Mouse (Mus musculus) heart, embryonic 12.5 days (tissue): Measurements from ENCODE around the gene Flywch2. TPM values are rescaled to one million over a fixed set of nuclear protein-coding genes. Genes with fewer than 3 reads are reported as not detected.

Source experiments
- ATAC-seq: fragments of 200-750 bp; cut with Nextera tagmentation; 2 replicates; pipeline ENCODE4 v1.8.0; 2017; ENCODE audit warnings: moderate TSS enrichment, moderate library complexity; ENCODE audit not compliant: insufficient number of reproducible peaks, low FRiP score
- H3K27ac ChIP-seq: fragments of 300-500 bp; sonication (generic); 2 replicates; pipeline ENCODE4 v1.5.1; 2016; ENCODE audit warnings: mild to moderate bottlenecking, moderate library complexity; ENCODE audit not compliant: poor library complexity, severe bottlenecking
- H3K27me3 ChIP-seq: fragments of 300-500 bp; sonication (generic); replicated peaks from 2 replicates; pipeline ENCODE4 v1.6.1; 2016; ENCODE audit warnings: mild to moderate bottlenecking, moderate library complexity
- H3K36me3 ChIP-seq: fragments of 300-500 bp; sonication (generic); 2 replicates; pipeline ENCODE4 v1.6.1; 2016; ENCODE audit warnings: mild to moderate bottlenecking, moderate library complexity
- H3K4me1 ChIP-seq: fragments of 300-500 bp; sonication (generic); replicated peaks from 2 replicates; pipeline ENCODE4 v1.6.1; 2016; ENCODE audit warnings: mild to moderate bottlenecking
- H3K4me2 ChIP-seq: fragments of 300-500 bp; sonication (generic); 2 replicates; pipeline ENCODE4 v1.6.1; 2016; ENCODE audit warnings: mild to moderate bottlenecking, moderate library complexity
- H3K4me3 ChIP-seq: fragments of 300-500 bp; sonication (generic); 2 replicates; pipeline ENCODE4 v1.5.1; 2016; ENCODE audit warnings: mild to moderate bottlenecking
- H3K9ac ChIP-seq: fragments of 300-500 bp; sonication (generic); 2 replicates; pipeline ENCODE4 v1.6.1; 2016; ENCODE audit warnings: mild to moderate bottlenecking, moderate library complexity
- H3K9me3 ChIP-seq: fragments of 300-500 bp; sonication (generic); replicated peaks from 2 replicates; pipeline ENCODE4 v1.6.1; 2016; ENCODE audit warnings: mild to moderate bottlenecking, moderate library complexity
- WGBS: fragments of 180-500 bp; shearing (Covaris S2); methylation state at CpG from one replicate; pipeline ENCODE4 v1.1.7; 2016; 5-methylcytosine and 5-hydroxymethylcytosine counted together
- polyA plus RNA-seq: library from polyadenylated mRNA; unstranded; fragments of >200 nt; fragmentation: Nextera tagmentation; extraction: Ambion mirVana; gene quantifications from 2 replicates; pipeline ENCODE4 v1.2.1, GENCODE M21; 2016

Gene Flywch2
- polyA plus RNA-seq, 1 experiment from 2014 or later = 6.9 TPM

- peaks cover 25% of the 10 kb centered on the region for H3K4me1 ChIP-seq
- peaks cover 14% of the 10 kb centered on the region for H3K36me3 ChIP-seq
- no peak overlapping the region for H3K9ac ChIP-seq
- no peak for ATAC-seq
- peaks cover 63% of the 10 kb centered on the region for H3K27me3 ChIP-seq
- no peak overlapping the region for H3K27ac ChIP-seq
- 77% methylated on average over 3 of the region's 3 CpGs for WGBS
- no peak overlapping the region for H3K4me2 ChIP-seq
- H3K4me3 ChIP-seq = no peak overlapping the region
- H3K9me3 ChIP-seq = no peaks in the 10 kb centered on the region
Observed at GRCm38 (mm10) chr17:23747471-23747870, 38.4 kb downstream of the Flywch2 start.

- Histone ChIP-seq H3K4me2 (no peak overlapping the region), H3K9me3 (no peaks in the 10 kb centered on the region), H3K27ac (no peak overlapping the region), H3K4me1 (peaks cover 28% of the 10 kb centered on the region), H3K4me3 (no peak overlapping the region), H3K9ac (no peak overlapping the region), H3K36me3 (peaks cover 7% of the 10 kb centered on the region), H3K27me3 (peaks cover 70% of the 10 kb centered on the region)
- 61% methylated on average over 3 of the region's 3 CpGs for whole genome bisulfite sequencing
- ATAC-seq = no peak
Observed at GRCm38 (mm10) chr17:23746767-23747166, 39.1 kb downstream of the Flywch2 start.

GRCm38 (mm10) chr17:23746311-23746710 lies 39.6 kb downstream of the Flywch2 start:
- Histone ChIP-seq H3K27ac (no peak overlapping the region), H3K4me1 (peaks cover 28% of the 10 kb centered on the region), H3K27me3 (peaks cover 75% of the 10 kb centered on the region), H3K36me3 (peaks cover 2% of the 10 kb centered on the region; the same call in 1 of the 2 replicates), H3K4me3 (peak overlapping the region; percentile 39; the same call in 1 of the 2 replicates), H3K9ac (no peak overlapping the region), H3K4me2 (peak overlapping the region; percentile 67), H3K9me3 (no peaks in the 10 kb centered on the region)
- ATAC-seq = no peak
- 2% methylated on average over 12 of the region's 12 CpGs for WGBS

GRCm38 (mm10) chr17:23745301-23746251 lies 40.3 kb downstream of the Flywch2 start, which contains the start of gene Kremen2:
Gene Kremen2, minus strand, starts transcription at chr17:23745833.
- no peak for ATAC-seq
- peak within 1 kb of the TSS; percentile 52; the same call in 1 of the 2 replicates for H3K9ac ChIP-seq
- WGBS = 1% methylated on average over 43 of the region's 45 CpGs

GRCm38 (mm10) chr17:23744651-23745050 lies 41.2 kb downstream of the Flywch2 start:
- H3K27me3 ChIP-seq = peaks cover 84% of the 10 kb centered on the region
- 2% methylated on average over 14 of the region's 14 CpGs for WGBS
- H3K4me1 ChIP-seq = peaks cover 35% of the 10 kb centered on the region
- H3K9me3 ChIP-seq = no peaks in the 10 kb centered on the region
- peak overlapping the region; percentile 39; the same call in 1 of the 2 replicates for H3K4me3 ChIP-seq
- peak overlapping the region; percentile 67 for H3K4me2 ChIP-seq
- H3K36me3 ChIP-seq = no peaks in the 10 kb centered on the region
- ATAC-seq = no peak
- H3K9ac ChIP-seq = no peak overlapping the region
- H3K27ac ChIP-seq = no peak overlapping the region

More at GRCm38 (mm10) chr17:23745301-23746251, 40.3 kb downstream of the Flywch2 start, which contains the start of gene Kremen2:
- H3K4me3 ChIP-seq = peak within 1 kb of the TSS; percentile 39
- H3K27me3 ChIP-seq = peaks cover 82% of the 10 kb centered on the region
- H3K4me1 ChIP-seq = peaks cover 31% of the 10 kb centered on the region
- H3K4me2 ChIP-seq = peak within 1 kb of the TSS; percentile 67
- no peaks in the 10 kb centered on the region for H3K36me3 ChIP-seq
- no peaks in the 10 kb centered on the region for H3K9me3 ChIP-seq
- no peak within 1 kb of the TSS for H3K27ac ChIP-seq

- Histone ChIP-seq H3K9me3 (no peaks in the 10 kb centered on the region), H3K27me3 (peaks cover 89% of the 10 kb centered on the region), H3K4me1 (peaks cover 41% of the 10 kb centered on the region), H3K36me3 (no peaks in the 10 kb centered on the region), H3K9ac (no peak overlapping the region), H3K27ac (no peak overlapping the region), H3K4me2 (no peak overlapping the region), H3K4me3 (no peak overlapping the region)
- ATAC-seq = no peak
- WGBS = 20% methylated on average over 8 of the region's 8 CpGs
Observed at GRCm38 (mm10) chr17:23744076-23744475, 41.8 kb downstream of the Flywch2 start.

GRCm38 (mm10) chr17:23742941-23743340 lies 42.9 kb downstream of the Flywch2 start:
- Histone ChIP-seq H3K36me3 (no peaks in the 10 kb centered on the region), H3K4me3 (no peak overlapping the region), H3K27ac (no peak overlapping the region), H3K4me2 (0 out of 2 replicates have a peak overlapping the region, but pooled peaks have one; percentile 43), H3K9ac (no peak overlapping the region), H3K27me3 (peaks cover 90% of the 10 kb centered on the region), H3K4me1 (peaks cover 50% of the 10 kb centered on the region), H3K9me3 (no peaks in the 10 kb centered on the region)
- ATAC-seq = no peak
- WGBS = 58% methylated on average over 12 of the region's 12 CpGs

- peak overlapping the region; percentile 27 for H3K4me3 ChIP-seq
- peaks cover 55% of the 10 kb centered on the region for H3K4me1 ChIP-seq
- H3K27me3 ChIP-seq = peaks cover 90% of the 10 kb centered on the region
- no peak overlapping the region for H3K9ac ChIP-seq
- H3K9me3 ChIP-seq = no peaks in the 10 kb centered on the region
- H3K36me3 ChIP-seq = no peaks in the 10 kb centered on the region
- H3K4me2 ChIP-seq = peak overlapping the region; percentile 43
- no peak overlapping the region for H3K27ac ChIP-seq
- no peak for ATAC-seq
- WGBS = 8% methylated on average over 44 of the region's 44 CpGs
Observed at GRCm38 (mm10) chr17:23742210-23742793, 43.6 kb downstream of the Flywch2 start.

- Histone ChIP-seq H3K4me1 (peaks cover 55% of the 10 kb centered on the region), H3K4me3 (no peak overlapping the region)
- no peak for ATAC-seq
Observed at GRCm38 (mm10) chr17:23741359-23742209, 44.3 kb downstream of the Flywch2 start.

GRCm38 (mm10) chr17:23740598-23741021 lies 45.3 kb downstream of the Flywch2 start, which contains the start of gene Paqr4:
Gene Paqr4, minus strand, starts transcription at chr17:23740867.
- Histone ChIP-seq H3K4me2 (peak within 1 kb of the TSS; percentile 98), H3K4me1 (peaks cover 47% of the 10 kb centered on the region), H3K9me3 (no peaks in the 10 kb centered on the region), H3K27me3 (peaks cover 82% of the 10 kb centered on the region), H3K36me3 (peaks cover 14% of the 10 kb centered on the region), H3K9ac (peak within 1 kb of the TSS; percentile 81), H3K27ac (no peak within 1 kb of the TSS), H3K4me3 (peak within 1 kb of the TSS; percentile 66)
- ATAC-seq = peak; percentile 12
- 7% methylated on average over 13 of the region's 13 CpGs for WGBS

More at GRCm38 (mm10) chr17:23741359-23742209, 44.3 kb downstream of the Flywch2 start:
- H3K4me2 ChIP-seq = no peak overlapping the region
- peaks cover 5% of the 10 kb centered on the region; the same call in 1 of the 2 replicates for H3K36me3 ChIP-seq
- WGBS = 47% methylated on average over 36 of the region's 38 CpGs
- no peak overlapping the region for H3K27ac ChIP-seq
- H3K27me3 ChIP-seq = peaks cover 87% of the 10 kb centered on the region
- no peaks in the 10 kb centered on the region for H3K9me3 ChIP-seq
- no peak overlapping the region for H3K9ac ChIP-seq
